Mouse (Mus musculus) MEL-GATA-1-ER (cell line): ENCODE measurements around the gene Tmem218.

Experiments
- DNase-seq: peaks from one replicate; pipeline ENCODE4 v3.0.0-alpha.2; 2012; ENCODE audit warnings: low read depth; ENCODE audit errors: extremely low read depth

Tmem218 gene

DNA sequence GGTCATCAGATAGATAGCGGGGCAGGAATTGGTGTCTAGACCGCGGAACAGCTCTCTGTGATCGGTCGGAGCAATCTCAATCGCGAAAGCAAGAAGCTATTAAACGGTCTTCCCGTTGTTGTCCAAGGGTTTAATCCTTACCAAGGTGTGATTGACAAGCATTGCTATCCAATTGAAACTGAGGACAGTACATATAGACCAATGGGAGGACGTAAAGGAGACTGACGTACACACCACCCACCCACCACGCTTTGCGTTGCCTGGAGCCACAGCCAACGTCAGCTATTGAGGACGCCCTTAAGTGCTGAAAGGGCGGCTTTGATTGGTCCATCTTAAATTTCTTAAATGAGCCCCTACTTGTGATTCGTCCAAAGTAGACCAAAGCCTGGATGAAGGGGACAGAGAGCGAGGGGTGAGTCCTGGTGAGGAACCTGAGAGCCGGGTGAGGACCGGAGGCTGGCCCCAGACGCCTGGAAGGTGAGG lies at the start of gene Tmem218:
TSS of gene Tmem218 (plus strand) at position 295 of the 483 bp plus-strand sequence.
- DNase-seq, result peak; percentile 99

DNA sequence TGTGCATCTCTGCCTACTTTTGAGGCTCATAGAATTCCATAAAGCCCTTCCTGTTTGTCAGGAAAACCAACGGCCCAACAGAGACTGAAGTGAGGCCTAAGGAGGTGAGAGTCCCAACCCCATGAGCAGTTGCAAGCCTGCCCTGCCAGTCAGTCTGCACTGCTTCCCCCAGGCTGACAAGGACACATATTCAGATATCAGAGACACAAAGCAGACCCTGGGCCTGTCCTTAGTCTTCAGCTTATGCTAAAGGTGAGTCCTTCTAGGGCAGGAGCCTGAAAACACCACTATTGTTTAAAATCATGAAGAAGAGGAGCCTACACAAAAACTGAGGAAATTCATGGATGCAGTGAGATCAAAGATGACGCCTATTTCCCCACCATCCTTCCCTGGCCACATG lies 47.3 kb upstream of the Tmem218 start:
- no peak for DNase-seq

DNA sequence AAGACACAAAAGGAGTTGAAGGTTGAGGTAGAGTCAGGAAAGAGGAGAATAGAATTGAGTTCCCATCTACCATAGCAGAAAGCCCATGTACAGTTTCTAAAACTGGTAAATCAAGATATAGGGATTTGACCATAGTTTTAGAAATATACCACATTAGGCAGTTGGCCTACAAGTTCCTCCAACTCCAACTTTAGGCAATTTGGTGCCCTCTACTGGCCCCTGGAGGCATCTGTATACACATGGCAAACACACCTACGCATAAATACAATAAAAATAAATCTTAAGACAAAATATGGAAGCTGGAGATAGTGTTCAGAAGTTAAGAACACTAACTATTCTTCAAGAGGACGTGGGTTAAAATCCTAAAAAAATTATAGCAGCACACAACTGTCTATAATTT lies 41.1 kb upstream of the Tmem218 start:
- DNase-seq, result peak; percentile 18

DNA sequence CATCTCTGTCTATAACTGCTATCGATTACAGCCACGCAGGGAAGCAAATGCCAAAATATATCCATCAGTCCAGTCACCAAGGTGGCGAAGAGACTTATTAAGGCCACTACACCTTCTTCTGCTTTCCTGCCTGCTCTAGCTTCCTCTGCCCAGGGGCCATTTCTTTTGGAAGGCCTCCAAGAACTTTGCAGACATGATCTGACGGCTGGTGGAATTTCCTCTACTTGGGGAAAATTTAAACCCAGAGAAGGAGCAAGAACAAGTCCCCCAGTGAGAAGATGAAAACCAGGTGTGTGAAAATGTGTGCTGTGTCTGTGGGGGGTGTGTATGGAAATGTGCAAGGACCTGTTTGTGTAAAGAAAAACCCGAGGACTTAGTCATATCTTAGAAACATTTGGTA lies 34.6 kb upstream of the Tmem218 start:
- DNase-seq, result no peak

DNA sequence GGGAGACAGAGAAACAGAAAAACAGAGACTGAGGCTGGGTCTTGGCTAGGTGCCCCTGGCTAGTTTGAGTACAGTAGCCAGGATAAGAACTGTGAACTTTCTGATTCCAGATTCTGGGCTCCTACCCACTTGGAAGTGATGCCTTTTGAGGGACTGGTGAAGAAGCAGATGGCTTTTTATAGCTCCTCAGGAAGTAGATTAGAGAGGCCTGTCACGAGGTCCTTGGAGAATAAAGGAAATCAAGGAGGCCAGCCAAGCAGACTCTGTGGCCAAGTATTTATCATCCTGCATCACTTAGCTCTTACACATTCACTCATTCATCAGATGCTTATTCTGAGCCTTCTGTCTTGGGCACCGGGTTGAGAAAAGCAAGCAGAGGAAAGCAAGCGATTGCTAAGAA lies 32.0 kb upstream of the Tmem218 start:
- no peak for DNase-seq

DNA sequence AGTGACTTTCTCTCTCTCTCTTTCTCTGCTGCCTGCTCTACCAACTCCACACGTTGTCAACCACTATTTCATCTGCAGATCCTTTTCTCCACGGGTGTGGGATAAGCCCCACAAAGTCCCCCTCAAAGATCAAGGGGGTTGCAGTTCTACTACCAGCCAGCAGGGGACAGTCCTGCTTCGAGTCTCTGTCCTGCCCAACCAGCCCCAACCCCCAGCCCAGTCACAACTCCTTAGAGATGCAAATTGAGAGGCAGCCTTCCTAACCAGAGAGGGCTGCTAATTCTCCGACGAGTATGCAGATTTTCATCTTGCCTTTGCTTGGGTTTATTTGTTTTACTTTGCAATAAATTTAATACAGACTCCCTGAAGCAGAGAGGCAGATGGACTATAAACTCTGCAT lies 30.9 kb upstream of the Tmem218 start:
- DNase-seq, result peak; percentile 23

DNA sequence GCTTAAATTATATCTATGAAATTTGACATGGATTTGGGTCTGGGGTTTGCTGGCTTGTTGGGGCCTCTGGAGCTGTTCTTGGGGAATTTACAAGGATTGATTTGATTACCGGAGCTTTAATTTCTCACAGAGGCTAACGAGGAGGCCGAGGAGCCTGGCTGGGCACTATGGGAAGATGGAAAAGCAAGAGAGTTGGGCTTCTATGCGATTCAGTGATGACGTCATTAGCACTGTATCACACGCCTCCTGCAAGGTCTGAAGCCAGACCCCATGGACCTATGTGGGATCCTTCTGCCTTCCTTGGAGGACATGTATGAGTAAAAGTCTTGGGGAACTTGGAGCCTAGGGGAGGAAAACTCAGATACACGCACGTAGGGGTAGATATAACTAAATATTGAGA lies 30.5 kb upstream of the Tmem218 start:
- no peak for DNase-seq

DNA sequence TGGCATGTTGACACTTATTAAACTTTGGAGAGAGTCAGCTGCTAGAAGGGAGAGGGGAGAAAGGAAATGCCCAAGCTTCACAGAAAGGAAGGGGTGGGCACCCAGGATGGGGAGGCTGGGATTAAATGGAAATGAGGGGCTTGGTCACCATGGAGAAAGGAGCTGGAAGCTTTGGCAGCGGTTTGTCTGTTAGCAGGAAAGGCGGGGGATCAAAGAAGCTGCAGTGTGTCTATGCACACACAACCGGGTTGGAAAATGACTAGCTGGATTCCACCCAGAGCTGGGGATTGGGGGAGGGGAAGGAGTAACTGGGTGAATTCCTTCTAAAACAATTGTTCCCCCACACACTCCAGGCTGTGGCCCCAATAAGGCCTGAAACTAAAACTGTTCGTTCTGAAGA lies 29.1 kb upstream of the Tmem218 start:
- no peak for DNase-seq

DNA sequence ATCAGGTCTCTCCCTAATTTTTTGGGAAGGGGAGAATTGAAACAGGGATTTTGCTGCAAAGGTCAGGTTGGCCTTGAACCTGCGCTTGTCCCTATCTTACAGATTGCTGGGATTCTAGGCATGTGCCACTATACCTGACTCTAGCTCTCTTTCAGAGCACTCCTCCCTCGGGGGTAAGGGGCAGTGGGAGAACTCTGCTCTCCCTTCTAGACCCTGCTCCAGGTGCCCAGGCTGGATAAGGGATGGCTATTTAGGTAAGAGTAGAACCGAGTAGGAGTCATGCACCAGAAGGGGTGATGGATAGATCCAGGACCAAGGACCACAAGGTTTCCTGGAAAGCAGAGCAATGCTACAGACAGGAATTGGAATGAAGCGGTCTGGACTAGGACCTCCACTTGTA lies 28.4 kb upstream of the Tmem218 start:
- no peak for DNase-seq

DNA sequence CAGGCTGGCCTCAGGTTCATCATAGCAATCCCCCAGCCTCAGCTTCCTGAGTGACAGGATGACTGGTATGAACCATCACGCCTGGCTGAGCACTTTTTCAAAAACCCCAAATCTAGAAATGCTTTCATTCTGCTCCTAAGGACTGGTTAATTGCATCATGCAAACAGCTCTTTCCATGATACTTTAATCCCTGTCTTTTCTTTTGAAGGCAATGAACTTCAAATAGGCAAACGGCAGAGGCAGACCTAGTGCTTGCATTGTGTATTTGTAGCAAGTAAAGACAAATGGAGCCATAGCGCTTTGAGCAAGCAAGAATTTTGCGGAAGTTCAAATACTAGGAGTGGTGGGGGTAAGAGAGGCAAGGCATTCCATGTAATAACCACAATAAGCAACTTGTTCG lies 26.4 kb upstream of the Tmem218 start:
- no peak for DNase-seq

DNA sequence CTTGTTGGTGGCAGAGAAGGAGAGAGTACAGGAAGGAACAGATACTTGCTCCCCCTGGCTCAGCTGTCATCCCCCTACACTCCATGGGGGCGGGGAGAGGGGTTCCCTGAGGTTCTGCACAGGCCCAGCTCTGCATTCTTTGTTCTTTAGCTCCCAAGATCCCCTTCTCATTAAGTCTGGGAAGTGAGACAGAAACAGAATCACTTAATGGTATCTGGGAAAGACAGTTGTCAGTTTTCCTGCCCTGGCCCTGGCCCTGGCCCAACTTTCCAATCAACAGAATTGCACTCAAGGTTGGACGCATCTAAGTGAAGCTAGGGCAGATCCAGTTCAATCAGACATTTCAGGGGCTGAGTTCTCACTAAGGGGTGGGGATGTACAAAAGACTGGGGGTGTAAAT lies 24.8 kb upstream of the Tmem218 start:
- DNase-seq, result no peak

DNA sequence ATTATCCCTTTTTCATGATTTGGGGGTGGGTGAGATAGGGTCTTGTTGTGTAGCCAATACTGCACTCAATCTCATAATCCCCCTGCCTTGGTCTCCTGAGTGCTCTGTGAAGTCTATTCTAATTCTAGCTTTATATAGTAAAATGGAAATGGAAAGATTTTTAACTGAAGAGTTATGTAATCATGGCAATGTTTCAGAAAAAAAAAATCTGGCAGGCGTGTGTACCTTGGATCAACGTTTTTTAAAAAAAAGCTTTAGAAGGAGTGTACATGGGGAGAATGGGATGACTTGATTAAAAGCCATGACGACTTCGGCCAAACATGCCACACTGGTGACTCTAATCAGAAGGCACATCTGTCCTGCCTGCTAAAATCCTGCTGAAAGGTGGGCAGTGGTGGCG lies 20.6 kb upstream of the Tmem218 start:
- DNase-seq, result no peak

DNA sequence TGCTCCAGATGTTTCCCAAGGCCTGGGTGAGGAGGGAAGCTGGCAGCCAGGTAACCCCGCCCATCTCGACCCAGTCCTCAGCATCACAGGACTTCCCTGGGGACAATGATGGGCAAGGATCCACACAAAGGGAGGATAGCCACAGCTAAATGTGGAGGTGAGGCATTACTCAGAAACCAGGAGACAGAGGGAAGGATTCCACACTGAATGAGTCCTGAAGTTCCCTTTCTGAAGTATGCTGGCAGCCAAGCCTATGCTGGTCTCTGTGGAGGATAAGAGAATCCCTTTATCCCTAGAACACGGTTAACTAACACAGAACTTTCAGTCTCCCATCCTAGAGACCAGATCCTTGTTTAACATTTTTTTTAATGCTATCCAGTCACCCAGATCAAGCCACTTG lies 20.0 kb upstream of the Tmem218 start:
- DNase-seq, result no peak

DNA sequence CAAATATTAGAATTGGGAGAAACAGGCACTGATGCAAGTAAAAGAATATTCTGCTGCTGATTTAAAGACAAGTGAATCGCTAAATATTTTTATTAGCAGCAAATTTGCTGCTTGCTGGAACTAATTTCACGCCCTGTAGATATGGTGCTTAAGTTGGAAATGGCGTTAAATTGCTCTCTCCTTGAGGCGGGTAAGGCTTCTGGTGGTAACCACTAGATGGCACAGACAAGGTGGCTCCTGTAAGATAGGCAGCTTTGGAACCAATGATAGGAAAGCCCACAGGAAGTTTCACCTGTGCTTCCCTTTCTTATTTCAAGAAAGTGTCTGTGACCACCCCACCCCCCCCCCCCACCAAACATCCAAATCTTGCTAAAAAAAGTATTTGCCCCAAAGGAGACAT lies 11.0 kb upstream of the Tmem218 start:
- no peak for DNase-seq

DNA sequence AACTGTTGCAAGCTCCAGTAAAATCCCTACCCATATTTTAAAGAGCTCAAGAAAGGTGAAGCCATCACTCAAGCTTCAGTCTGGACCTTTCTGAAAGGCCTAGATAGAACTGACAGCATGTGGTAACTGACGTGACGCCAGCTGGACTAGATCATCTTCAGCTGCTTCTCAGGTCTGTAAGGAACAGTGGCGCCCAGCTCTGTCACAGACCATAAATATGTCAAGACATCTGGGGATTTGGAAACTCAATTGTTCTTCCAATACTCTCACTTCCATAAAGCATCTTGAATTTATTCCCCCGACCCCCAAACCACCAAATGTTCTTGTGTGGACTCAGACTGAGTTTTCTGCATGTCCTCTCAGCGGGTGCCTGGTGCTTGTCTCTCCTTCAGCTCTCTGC lies 7.6 kb upstream of the Tmem218 start:
- DNase-seq, result no peak

DNA sequence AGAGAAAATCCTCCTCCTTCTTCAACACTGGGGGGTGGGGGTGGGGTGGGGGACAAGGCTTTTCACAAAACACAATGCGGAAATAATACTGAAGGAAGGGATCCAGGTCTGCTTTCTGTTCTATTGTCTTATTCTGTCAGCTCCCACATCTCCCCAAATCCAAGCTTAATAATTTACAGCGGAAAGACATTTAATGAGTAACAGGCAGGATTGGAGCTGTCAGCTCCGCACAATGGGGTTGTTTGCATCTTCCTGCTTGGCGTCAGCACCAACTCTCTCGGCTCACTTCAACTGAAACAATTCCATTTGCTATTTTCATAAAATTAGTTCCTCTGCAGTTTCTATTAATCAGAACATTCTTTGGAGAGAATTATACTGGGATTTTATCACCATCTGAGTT lies 4.1 kb upstream of the Tmem218 start:
- no peak for DNase-seq

DNA sequence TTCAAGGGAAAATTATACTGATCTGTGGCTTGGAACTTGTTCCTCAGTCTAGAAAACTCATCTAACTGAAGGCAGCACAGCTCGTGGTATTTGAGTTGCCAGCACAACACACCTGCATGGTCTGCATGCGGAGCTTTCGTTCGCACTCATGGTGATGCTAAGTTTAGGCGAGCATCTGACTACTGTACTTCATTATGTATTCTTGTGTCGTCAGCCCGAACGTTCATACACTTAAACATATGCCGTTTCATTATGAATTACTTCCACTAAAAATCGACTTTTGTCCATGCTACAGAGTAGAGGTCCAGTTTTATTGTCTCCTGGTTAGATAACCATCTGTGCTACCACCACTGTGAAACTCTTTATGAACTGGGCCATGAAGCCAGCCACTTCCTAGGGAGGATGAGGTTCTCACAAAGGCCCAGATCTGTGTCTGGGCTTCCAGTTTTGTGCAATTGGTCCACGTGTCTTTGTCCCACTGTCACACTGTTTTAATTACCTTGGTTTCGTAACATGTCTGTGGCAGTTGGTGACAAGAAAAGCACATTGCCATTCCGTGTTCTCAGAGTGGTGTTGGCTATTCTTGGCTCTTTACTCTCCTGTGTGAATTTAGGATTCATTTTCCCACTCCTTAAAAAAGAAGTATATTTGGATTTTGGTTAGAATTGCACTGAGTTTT lies 5.2 kb downstream of the Tmem218 start:
- DNase-seq, result no peak

DNA sequence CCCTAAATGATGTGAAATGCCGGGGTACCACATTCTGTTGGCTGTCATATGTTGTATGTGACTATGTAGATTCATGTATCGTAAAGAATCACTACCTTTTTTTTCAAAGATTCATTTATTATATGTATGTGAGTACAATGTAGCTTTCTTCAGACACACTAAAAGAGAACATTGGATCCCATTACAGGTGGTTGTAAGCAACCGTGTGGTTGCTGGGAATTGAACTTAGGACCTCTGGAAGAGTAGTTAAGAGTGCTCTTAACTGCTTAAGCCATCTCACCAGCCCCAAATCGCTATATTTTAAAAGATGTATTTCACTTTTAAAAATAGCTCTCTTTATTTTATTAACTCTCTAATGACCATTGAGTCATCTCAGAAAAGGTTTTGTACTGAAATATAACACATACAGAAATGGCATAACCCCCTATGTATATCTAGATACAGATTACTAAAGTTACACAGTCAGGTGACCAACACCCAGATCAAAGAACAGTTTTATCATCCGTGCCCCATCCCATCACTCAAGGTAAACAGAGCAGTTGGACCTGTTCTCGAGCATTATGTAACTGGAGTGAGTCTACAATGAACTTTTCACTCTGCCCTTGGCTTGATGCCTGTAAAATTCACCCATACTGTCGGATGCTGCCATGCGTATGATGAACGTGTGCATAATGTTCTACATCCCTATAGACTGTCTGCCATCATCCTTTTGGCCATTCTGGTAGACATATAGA lies 6.5 kb downstream of the Tmem218 start:
- DNase-seq, result no peak

DNA sequence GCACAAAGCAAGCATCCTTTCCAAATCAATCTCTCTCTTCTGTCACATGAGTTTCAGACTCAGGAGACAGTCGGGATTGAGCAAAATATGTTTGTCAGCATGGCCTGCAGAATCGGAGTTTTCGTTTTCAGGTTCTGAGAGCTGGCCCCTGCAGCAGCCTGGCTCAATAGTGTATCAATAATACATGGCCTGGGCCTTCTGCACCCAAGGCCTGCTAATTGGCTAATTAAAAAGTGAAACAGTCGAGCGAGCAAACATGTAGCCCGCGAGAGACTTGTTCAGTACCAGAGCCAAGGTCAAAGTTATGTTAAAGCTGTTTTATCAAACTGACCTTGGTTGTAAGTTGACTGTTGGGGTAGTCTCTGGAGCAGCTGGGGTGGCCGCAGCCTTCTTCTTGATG lies 12.7 kb downstream of the Tmem218 start:
- no peak for DNase-seq

DNA sequence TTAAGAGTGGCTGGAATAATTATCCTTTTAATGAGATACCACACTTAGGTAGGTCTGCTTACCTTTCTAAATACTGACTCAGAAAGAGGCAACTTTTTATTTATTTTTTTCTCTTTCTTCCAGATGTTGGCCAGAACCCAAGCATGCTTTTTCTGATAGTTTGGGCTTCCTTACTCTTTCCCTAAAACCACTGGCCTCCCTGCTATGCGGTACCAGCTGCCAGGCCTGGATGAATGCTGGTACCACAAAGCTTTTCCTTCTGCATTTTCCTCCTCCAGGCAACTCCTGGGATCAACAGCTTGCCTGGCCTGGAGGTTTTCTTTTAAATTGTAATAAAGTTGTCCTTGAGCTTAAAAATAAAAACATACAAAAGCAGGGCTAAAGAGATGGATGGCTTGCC lies 17.6 kb downstream of the Tmem218 start:
- no peak for DNase-seq

DNA sequence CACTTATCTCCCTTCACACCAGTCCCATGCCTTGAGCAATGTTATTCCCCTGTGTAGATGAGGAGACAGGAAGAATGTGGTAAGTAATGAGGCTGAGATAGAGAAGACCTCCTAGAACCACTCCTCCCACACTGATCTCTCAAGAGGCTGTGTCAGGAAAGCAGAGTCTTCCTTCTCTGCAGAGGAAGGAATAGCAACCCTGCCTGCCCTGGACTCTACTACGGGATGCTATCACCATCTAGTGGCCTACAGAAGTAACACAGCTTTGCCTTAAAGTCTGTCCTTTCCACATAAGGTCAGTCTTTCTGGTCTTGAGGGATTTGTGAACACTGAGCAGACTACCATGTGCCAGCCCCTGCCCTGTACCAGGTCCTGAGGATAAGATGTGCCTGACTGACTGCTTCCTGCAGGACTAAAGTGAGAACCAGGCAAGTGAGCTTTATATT lies 21.9 kb downstream of the Tmem218 start:
- peak; percentile 59 for DNase-seq

DNA sequence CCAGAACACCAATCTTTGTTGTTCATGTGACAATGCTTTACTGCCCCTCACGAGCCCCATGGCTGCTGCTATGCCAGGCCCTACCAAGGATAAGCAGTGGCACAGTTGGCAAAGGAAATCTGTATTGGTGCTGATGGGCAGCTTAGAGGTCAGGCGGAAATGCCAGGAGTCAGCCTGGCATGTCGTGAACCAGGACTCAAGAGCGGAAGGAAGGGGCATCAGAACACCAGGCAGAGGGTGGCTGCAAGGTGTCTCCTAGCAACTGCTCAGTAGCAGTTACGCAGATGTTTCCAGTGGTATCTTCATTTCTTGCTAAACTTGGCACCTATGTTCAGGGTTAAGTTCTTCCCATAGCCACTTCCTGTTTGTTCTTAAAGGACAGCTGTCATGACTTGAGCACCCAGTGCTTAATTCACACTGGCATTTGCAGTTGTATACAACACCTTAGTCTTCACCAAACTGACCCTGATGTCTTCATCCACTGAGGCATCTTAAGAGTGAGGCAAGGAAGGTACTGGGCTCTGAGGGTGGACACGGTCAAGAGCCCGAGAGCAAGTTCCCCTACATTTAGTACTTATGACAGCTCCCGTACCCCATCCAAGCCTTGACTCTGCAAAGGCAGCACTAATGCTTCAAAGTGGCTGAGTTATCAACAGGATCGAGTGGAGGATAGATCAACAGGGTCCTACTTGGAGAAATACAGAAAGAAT lies 22.6 kb downstream of the Tmem218 start:
- DNase-seq, result no peak
